Mouse (Mus musculus): ENCODE results near the gene Rnf113a1. TPM values are rescaled to one million over a fixed set of nuclear protein-coding genes. Genes with fewer than 3 reads are reported as not detected.
"Not testable (repeated sequence)": the region's sequence is repeated elsewhere in the genome, so short reads cannot be mapped to it uniquely, and the experiment has no call there.

Gene Rnf113a1
- total RNA-seq (2021) (1 to 10 TPM; 1.8 to 2.2 TPM), polyA plus RNA-seq (2012; rRNA removed) (1.5 TPM in 2 replicates)
- long read RNA-seq, partial matches to known transcripts, result 0 of 2 reads
- long read RNA-seq, other reads (novel, unspliced or antisense), result 0 of 2 reads

GRCm38 (mm10) chrX:37191105-37191743 lies at the start of gene Rnf113a1, which contains the start of gene Ndufa1:
Gene Rnf113a1, plus strand, starts transcription at chrX:37191245.
Gene Ndufa1, minus strand, starts transcription at chrX:37191163.
- peak within 1 kb of the TSS; percentile 75 for H3K9ac ChIP-seq (ENCODE audit: low read depth, low read length)
- TF ChIP-seq POLR2A (IDR thresholded peaks at IDR 0.05; ENCODE audit: insufficient read depth, low read depth, low read length), result peak; percentile 58
- TF ChIP-seq CTCF (IDR thresholded peaks at IDR 0.05), result no peak
- peak within 1 kb of the TSS; percentile 70 for H3K27ac ChIP-seq
- no peaks in the 10 kb centered on the region for H3K79me2 ChIP-seq (replicated peaks; ENCODE audit: control insufficient read depth, insufficient read depth, low read length)
- peak within 1 kb of the TSS; percentile 69 for H3K4me3 ChIP-seq
- intact Hi-C loops (cut with DNase I), result loop anchor here (1.0 kb wide), 1 partner anchor 81 kb away; the partner anchor contains the start of gene Upf3b
- 13% methylated on average over 63 of the region's 63 CpGs for WGBS
- peak; percentile 86 for DNase-seq
- H3K4me1 ChIP-seq (ENCODE audit: control insufficient read depth, insufficient read depth, low read length), result peaks cover 1% of the 10 kb centered on the region
- H3K36me3 ChIP-seq (ENCODE audit: control insufficient read depth, insufficient read depth, low read length), result no peaks in the 10 kb centered on the region; the same call in 1 of the 2 replicates
- no peaks in the 10 kb centered on the region for H3K27me3 ChIP-seq (ENCODE audit: control insufficient read depth, insufficient read depth, low read length)

- Histone ChIP-seq H3K79me2 (replicated peaks; ENCODE audit: control insufficient read depth, insufficient read depth, low read length) (no peaks in the 10 kb centered on the region), H3K36me3 (ENCODE audit: control insufficient read depth, insufficient read depth, low read length) (no peaks in the 10 kb centered on the region), H3K27ac (no peak overlapping the region), H3K4me1 (ENCODE audit: control insufficient read depth, insufficient read depth, low read length) (no peaks in the 10 kb centered on the region), H3K27me3 (ENCODE audit: control insufficient read depth, insufficient read depth, low read length) (no peaks in the 10 kb centered on the region), H3K4me3 (no peak overlapping the region), H3K9ac (ENCODE audit: low read depth, low read length) (no peak overlapping the region)
- TF ChIP-seq CTCF (IDR thresholded peaks at IDR 0.05) (no peak), EP300 (IDR thresholded peaks at IDR 0.05; ENCODE audit: insufficient read depth, low read depth, low read length) (no peak), POLR2A (IDR thresholded peaks at IDR 0.05; ENCODE audit: insufficient read depth, low read depth, low read length) (no peak)
- intact Hi-C loops (cut with DNase I), result no loop called here
- no peak for DNase-seq
- 80% methylated on average over 3 of the region's 3 CpGs for WGBS
Measured at GRCm38 (mm10) chrX:37141732-37142131, 49.3 kb upstream of the Rnf113a1 start.

GRCm38 (mm10) chrX:37144498-37144897 lies 46.5 kb upstream of the Rnf113a1 start:
- H3K27me3 ChIP-seq (ENCODE audit: control insufficient read depth, insufficient read depth, low read length); intact Hi-C loops (cut with DNase I): not testable (repeated sequence)

GRCm38 (mm10) chrX:37144954-37145353 lies 46.1 kb upstream of the Rnf113a1 start:
- WGBS, result 88% methylated on average over 2 of the region's 2 CpGs
- no peak for DNase-seq
- Histone ChIP-seq H3K27ac (no peak overlapping the region), H3K36me3 (ENCODE audit: control insufficient read depth, insufficient read depth, low read length) (no peaks in the 10 kb centered on the region), H3K9ac (ENCODE audit: low read depth, low read length) (no peak overlapping the region), H3K4me3 (no peak overlapping the region), H3K27me3 (ENCODE audit: control insufficient read depth, insufficient read depth, low read length) (no peaks in the 10 kb centered on the region), H3K4me1 (ENCODE audit: control insufficient read depth, insufficient read depth, low read length) (no peaks in the 10 kb centered on the region), H3K79me2 (replicated peaks; ENCODE audit: control insufficient read depth, insufficient read depth, low read length) (no peaks in the 10 kb centered on the region)
- TF ChIP-seq EP300 (IDR thresholded peaks at IDR 0.05; ENCODE audit: insufficient read depth, low read depth, low read length) (no peak), CTCF (IDR thresholded peaks at IDR 0.05) (0 out of 2 replicates have a peak, but pooled peaks have one; percentile 20)
- intact Hi-C loops (cut with DNase I), result no loop called here

More at GRCm38 (mm10) chrX:37144498-37144897, 46.5 kb upstream of the Rnf113a1 start:
- H3K4me1 ChIP-seq (ENCODE audit: control insufficient read depth, insufficient read depth, low read length); H3K9ac ChIP-seq (ENCODE audit: low read depth, low read length); H3K79me2 ChIP-seq (replicated peaks; ENCODE audit: control insufficient read depth, insufficient read depth, low read length); H3K27ac ChIP-seq; H3K36me3 ChIP-seq (ENCODE audit: control insufficient read depth, insufficient read depth, low read length); DNase-seq; H3K4me3 ChIP-seq: not testable (repeated sequence)
- 59% methylated on average over 2 of the region's 4 CpGs for WGBS

GRCm38 (mm10) chrX:37157839-37158238 lies 33.2 kb upstream of the Rnf113a1 start:
- Histone ChIP-seq H3K4me1 (ENCODE audit: control insufficient read depth, insufficient read depth, low read length) (no peaks in the 10 kb centered on the region), H3K9ac (ENCODE audit: low read depth, low read length) (no peak overlapping the region), H3K36me3 (ENCODE audit: control insufficient read depth, insufficient read depth, low read length) (no peaks in the 10 kb centered on the region), H3K79me2 (replicated peaks; ENCODE audit: control insufficient read depth, insufficient read depth, low read length) (no peaks in the 10 kb centered on the region), H3K27ac (no peak overlapping the region), H3K4me3 (no peak overlapping the region), H3K27me3 (ENCODE audit: control insufficient read depth, insufficient read depth, low read length) (no peaks in the 10 kb centered on the region)
- 66% methylated on average over 4 of the region's 4 CpGs for WGBS
- no peak for DNase-seq
- TF ChIP-seq POLR2A (IDR thresholded peaks at IDR 0.05; ENCODE audit: insufficient read depth, low read depth, low read length), result no peak
- TF ChIP-seq CTCF (IDR thresholded peaks at IDR 0.05), result peak; percentile 65
- intact Hi-C loops (cut with DNase I), result no loop called here

- Histone ChIP-seq H3K36me3 (ENCODE audit: control insufficient read depth, insufficient read depth, low read length) (no peaks in the 10 kb centered on the region), H3K27ac (no peak overlapping the region), H3K4me3 (no peak overlapping the region), H3K9ac (ENCODE audit: low read depth, low read length) (no peak overlapping the region), H3K27me3 (ENCODE audit: control insufficient read depth, insufficient read depth, low read length) (no peaks in the 10 kb centered on the region), H3K4me1 (ENCODE audit: control insufficient read depth, insufficient read depth, low read length) (no peaks in the 10 kb centered on the region), H3K79me2 (replicated peaks; ENCODE audit: control insufficient read depth, insufficient read depth, low read length) (no peaks in the 10 kb centered on the region)
- TF ChIP-seq EP300 (IDR thresholded peaks at IDR 0.05; ENCODE audit: insufficient read depth, low read depth, low read length) (no peak), POLR2A (IDR thresholded peaks at IDR 0.05; ENCODE audit: insufficient read depth, low read depth, low read length) (no peak), CTCF (IDR thresholded peaks at IDR 0.05) (no peak)
- 69% methylated on average over 10 of the region's 10 CpGs for WGBS
- intact Hi-C loops (cut with DNase I), result no loop called here
- no peak for DNase-seq
Measured at GRCm38 (mm10) chrX:37161169-37161568, 29.9 kb upstream of the Rnf113a1 start.
